Comparison of ENCODE assay signal across 8 mouse cellular contexts in the genomic region with DNA sequence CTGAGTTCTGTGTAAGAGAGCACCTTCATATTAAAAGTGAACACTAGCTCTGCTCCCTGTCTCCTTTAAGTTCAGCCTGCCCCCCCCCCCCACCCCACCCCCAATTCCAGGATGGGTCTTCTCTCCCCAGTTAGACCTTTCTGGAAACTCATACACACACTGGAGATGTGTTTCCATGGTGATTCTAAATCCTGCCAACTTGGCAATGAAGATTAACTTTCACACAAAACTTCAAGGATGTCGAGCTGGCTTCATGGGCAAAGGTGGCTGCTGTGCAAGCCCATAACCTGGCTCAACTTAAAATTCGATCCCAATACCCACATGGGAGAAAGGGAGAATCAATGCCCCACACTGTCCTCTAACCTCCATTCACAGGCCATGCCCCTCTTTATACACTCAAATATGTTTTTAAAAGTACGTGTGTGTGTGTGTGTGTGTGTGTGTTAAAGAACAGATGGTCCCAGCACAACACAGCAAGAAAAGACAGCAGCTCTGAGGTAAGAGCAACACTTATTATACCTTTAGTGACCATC. TPM values are rescaled to one million over a fixed set of nuclear protein-coding genes. Genes with fewer than 3 reads are reported as not detected.
DNase-seq lines count a peak whose midpoint lies in the region; ATAC-seq and TF ChIP-seq lines count a peak whose summit lies in the region.

No protein-coding gene starts in this region.

- TF ChIP-seq POLR2A in myocyte (IDR thresholded peaks at IDR 0.05; ENCODE audit: insufficient read length, low read depth), result no peak

- peak overlapping the region; percentile 92 for H3K9ac ChIP-seq in embryonic facial prominence, embryonic 14.5 days (ENCODE audit: low read depth, low read length)
- H3K9ac ChIP-seq in hindbrain, postnatal 0 days (replicated peaks; ENCODE audit: low read length), result peak overlapping the region; percentile 92

- peaks cover 33% of the 10 kb centered on the region for H3K79me2 ChIP-seq in myocyte (ENCODE audit: control insufficient read depth, insufficient read depth)

- H3ac ChIP-seq in myocyte (ENCODE audit: control insufficient read depth, insufficient read length), result peak overlapping the region; percentile 29

- no peaks in the 10 kb centered on the region for H3K9me3 ChIP-seq in embryonic facial prominence, embryonic 14.5 days (ENCODE audit: control insufficient read depth, low read length)
- no peaks in the 10 kb centered on the region for H3K9me3 ChIP-seq in hindbrain, postnatal 0 days (ENCODE audit: low read length)

- H3K36me3 ChIP-seq in embryonic facial prominence, embryonic 14.5 days (ENCODE audit: control insufficient read depth, insufficient read depth, low read length), result peaks cover 23% of the 10 kb centered on the region
- peaks cover 14% of the 10 kb centered on the region; the same call in 1 of the 2 replicates for H3K36me3 ChIP-seq in hindbrain, postnatal 0 days (ENCODE audit: insufficient read depth, low read length)
- no peaks in the 10 kb centered on the region for H3K36me3 ChIP-seq in myocyte (ENCODE audit: control insufficient read depth, insufficient read depth)

- H3K27ac ChIP-seq in embryonic facial prominence, embryonic 14.5 days (replicated peaks; ENCODE audit: low read depth, low read length), result peak overlapping the region; percentile 98
- H3K27ac ChIP-seq in hindbrain, postnatal 0 days, result peak overlapping the region; percentile 95

- H3K4me3 ChIP-seq in embryonic facial prominence, embryonic 14.5 days (ENCODE audit: low read depth, low read length), result peak overlapping the region; percentile 81
- peak overlapping the region; percentile 86 for H3K4me3 ChIP-seq in hindbrain, postnatal 0 days (ENCODE audit: low read length)
- peak overlapping the region; percentile 66 for H3K4me3 ChIP-seq in myocyte

- peak; percentile 12 to 68 for DNase-seq in layer of hippocampus, postnatal 14 days (ENCODE audit: low spot score in 2 of 2)
- no peak for DNase-seq in layer of hippocampus, adult 9-10 months (ENCODE audit: low spot score)
- peak; percentile 16 for DNase-seq in embryonic facial prominence, embryonic 14.5 days (ENCODE audit: low spot score)
- peak; percentile 60 for DNase-seq in hindbrain, postnatal 0 days (ENCODE audit: low spot score)
- no peak for DNase-seq in adrenal gland, postnatal 4 days (ENCODE audit: low spot score in 2 of 2)
- no peak for DNase-seq in frontal cortex, postnatal 14 days (ENCODE audit: low spot score in 2 of 2)

- ATAC-seq in embryonic facial prominence, embryonic 14.5 days (ENCODE audit: low read depth), result no peak
- ATAC-seq in hindbrain, postnatal 0 days, result no peak
- ATAC-seq in CD4-positive, CD25-positive, alpha-beta regulatory T cell, adult 4 months, result no peak

- whole genome bisulfite sequencing in embryonic facial prominence, embryonic 14.5 days, result 46% methylated on average over 3 of the region's 3 CpGs
- WGBS in hindbrain, postnatal 0 days, result 29% methylated on average over 3 of the region's 3 CpGs

- no peak for TF ChIP-seq CTCF in hindbrain, postnatal 0 days (IDR thresholded peaks at IDR 0.05; ENCODE audit: low read depth)

- no peaks in the 10 kb centered on the region for H3K27me3 ChIP-seq in embryonic facial prominence, embryonic 14.5 days (replicated peaks; ENCODE audit: control insufficient read depth, insufficient read depth, low read length)
- H3K27me3 ChIP-seq in hindbrain, postnatal 0 days (ENCODE audit: insufficient read depth, low read length), result no peaks in the 10 kb centered on the region
- no peaks in the 10 kb centered on the region for H3K27me3 ChIP-seq in myocyte (ENCODE audit: control insufficient read depth, insufficient read depth, insufficient read length)

- peak overlapping the region; percentile 81 for H3K4me2 ChIP-seq in embryonic facial prominence, embryonic 14.5 days (ENCODE audit: low read depth, low read length)
- H3K4me2 ChIP-seq in hindbrain, postnatal 0 days (ENCODE audit: low read depth, low read length), result peak overlapping the region; percentile 97
- H3K4me2 ChIP-seq in myocyte (ENCODE audit: low read depth), result peak overlapping the region; percentile 99

- peaks cover 21% of the 10 kb centered on the region for H3K4me1 ChIP-seq in embryonic facial prominence, embryonic 14.5 days (ENCODE audit: control insufficient read depth, insufficient read depth, low read length)
- H3K4me1 ChIP-seq in hindbrain, postnatal 0 days (ENCODE audit: insufficient read depth, low read length), result peaks cover 28% of the 10 kb centered on the region

TF ChIP-seq in myocyte, 11 proteins besides CTCF, POLR2A, EP300 and RAD21:
- TF ChIP-seq SRF (IDR thresholded peaks at IDR 0.05; ENCODE audit: control insufficient read depth, insufficient read length, low read depth) (no peak), CEBPB (IDR thresholded peaks at IDR 0.05; ENCODE audit: insufficient read depth, poor library complexity, severe bottlenecking) (no peak), MYOG (IDR thresholded peaks at IDR 0.05; ENCODE audit: control insufficient read depth in 1 of 3, insufficient read depth in 1 of 3, insufficient read length in 2 of 3, low read depth in 2 of 3) (no peak), E2F4 (IDR thresholded peaks at IDR 0.05; ENCODE audit: insufficient read depth) (no peak), POLR2AphosphoS2 (IDR thresholded peaks at IDR 0.05; ENCODE audit: insufficient read length, low read depth) (no peak), MAX (IDR thresholded peaks at IDR 0.05; ENCODE audit: low read depth) (no peak), TCF12 (IDR thresholded peaks at IDR 0.05; ENCODE audit: insufficient read depth, poor library complexity, severe bottlenecking) (no peak), USF1 (IDR thresholded peaks at IDR 0.05; ENCODE audit: low read depth) (no peak), TCF3 (IDR thresholded peaks at IDR 0.05; ENCODE audit: insufficient read length, low read depth) (no peak), MYOD1 (IDR thresholded peaks at IDR 0.05; ENCODE audit: control insufficient read depth in 1 of 3, insufficient read length in 2 of 3, low read depth in 2 of 3) (no peak), REST (IDR thresholded peaks at IDR 0.05; ENCODE audit: insufficient read depth, insufficient read length) (no peak)

RNA-seq across cellular contexts. Expression of gene Ppp6r1, which starts 1.2 kb away (rescaled TPM):
- total RNA-seq in layer of hippocampus, postnatal 14 days (2021), result 100 to 1,000 TPM; 140 TPM
- 7.1 and 7.7 TPM in 2 replicates for polyA plus RNA-seq in embryonic facial prominence, embryonic 14.5 days (2014; fragmentation: Nextera tagmentation; extraction: Ambion mirVana)
- 136 and 142 TPM in 2 replicates for total RNA-seq in hindbrain, postnatal 0 days (2014; rRNA removed)
- 9.4 and 10.3 TPM in 2 replicates for polyA plus RNA-seq in hindbrain, postnatal 0 days (2015; fragmentation: Nextera tagmentation; extraction: Ambion mirVana)
- 46.1 TPM for polyA plus RNA-seq in myocyte (2012; fragmentation: generic; extraction: Trizol)
- 100 to 1,000 TPM in 1 of 2 experiments, 10 to 100 TPM in 1; 98.4 to 103 TPM for total RNA-seq in adrenal gland, postnatal 4 days (2021)
- 1 to 10 TPM; 6.7 to 9.1 TPM for polyA plus RNA-seq in CD4-positive, CD25-positive, alpha-beta regulatory T cell, adult 4 months (2017; shearing (Covaris generic))

RNA-seq across cellular contexts. Expression of gene Hspbp1, which starts 24.9 kb away (rescaled TPM):
- 10 to 100 TPM; 89.0 to 94.8 TPM for total RNA-seq in layer of hippocampus, postnatal 14 days (2021)
- 77.5 and 77.7 TPM in 2 replicates for polyA plus RNA-seq in embryonic facial prominence, embryonic 14.5 days (2014; fragmentation: Nextera tagmentation; extraction: Ambion mirVana)
- total RNA-seq in hindbrain, postnatal 0 days (2014; rRNA removed), result 259 and 288 TPM in 2 replicates
- 172 and 174 TPM in 2 replicates for polyA plus RNA-seq in hindbrain, postnatal 0 days (2015; fragmentation: Nextera tagmentation; extraction: Ambion mirVana)
- polyA plus RNA-seq in myocyte (2012; fragmentation: generic; extraction: Trizol), result 67.5 TPM
- 10 to 100 TPM; 41.3 to 43.6 TPM for total RNA-seq in adrenal gland, postnatal 4 days (2021)
- polyA plus RNA-seq in CD4-positive, CD25-positive, alpha-beta regulatory T cell, adult 4 months (2017; shearing (Covaris generic)), result 10 to 100 TPM; 45.4 to 48.2 TPM

RNA-seq across cellular contexts. Expression of gene Tmem86b, which starts 28.8 kb away (rescaled TPM):
- total RNA-seq in layer of hippocampus, postnatal 14 days (2021), result 10 to 100 TPM; 15.0 to 18.4 TPM
- polyA plus RNA-seq in embryonic facial prominence, embryonic 14.5 days (2014; fragmentation: Nextera tagmentation; extraction: Ambion mirVana), result 1.0 and 1.2 TPM in 2 replicates
- total RNA-seq in hindbrain, postnatal 0 days (2014; rRNA removed), result 14.2 and 17.4 TPM in 2 replicates
- polyA plus RNA-seq in hindbrain, postnatal 0 days (2015; fragmentation: Nextera tagmentation; extraction: Ambion mirVana), result 1.1 and 1.5 TPM in 2 replicates
- 2.2 TPM for polyA plus RNA-seq in myocyte (2012; fragmentation: generic; extraction: Trizol)
- total RNA-seq in adrenal gland, postnatal 4 days (2021), result 10 to 100 TPM; 12.8 to 16.6 TPM
- polyA plus RNA-seq in CD4-positive, CD25-positive, alpha-beta regulatory T cell, adult 4 months (2017; shearing (Covaris generic)), result 1 to 10 TPM; 2.9 to 4.2 TPM

RNA-seq across cellular contexts. Expression of gene Brsk1, which starts 30.4 kb away (rescaled TPM):
- 100 to 1,000 TPM; 306 to 327 TPM for total RNA-seq in layer of hippocampus, postnatal 14 days (2021)
- polyA plus RNA-seq in embryonic facial prominence, embryonic 14.5 days (2014; fragmentation: Nextera tagmentation; extraction: Ambion mirVana), result 1.6 and 1.8 TPM in 2 replicates
- total RNA-seq in hindbrain, postnatal 0 days (2014; rRNA removed), result 195 and 217 TPM in 2 replicates
- polyA plus RNA-seq in hindbrain, postnatal 0 days (2015; fragmentation: Nextera tagmentation; extraction: Ambion mirVana), result 6.7 and 7.1 TPM in 2 replicates
- polyA plus RNA-seq in myocyte (2012; fragmentation: generic; extraction: Trizol), result 7.0 TPM
- total RNA-seq in adrenal gland, postnatal 4 days (2021), result 10 to 100 TPM; 14.4 to 17.0 TPM
- not detected for polyA plus RNA-seq in CD4-positive, CD25-positive, alpha-beta regulatory T cell, adult 4 months (2017; shearing (Covaris generic))

RNA-seq across cellular contexts. Expression of gene Ptprh, which starts 56.1 kb away (rescaled TPM):
- total RNA-seq in layer of hippocampus, postnatal 14 days (2021), result under 1 TPM; 0.35 to 0.36 TPM
- polyA plus RNA-seq in embryonic facial prominence, embryonic 14.5 days (2014; fragmentation: Nextera tagmentation; extraction: Ambion mirVana), result not detected in 2 replicates
- 0.54 and 0.99 TPM in 2 replicates for total RNA-seq in hindbrain, postnatal 0 days (2014; rRNA removed)
- polyA plus RNA-seq in hindbrain, postnatal 0 days (2015; fragmentation: Nextera tagmentation; extraction: Ambion mirVana), result 0.52 and 0.74 TPM in 2 replicates
- polyA plus RNA-seq in myocyte (2012; fragmentation: generic; extraction: Trizol), result not detected
- under 1 TPM in 1 of 2 experiments, not detected in 1; 0.23 TPM for total RNA-seq in adrenal gland, postnatal 4 days (2021)
- polyA plus RNA-seq in CD4-positive, CD25-positive, alpha-beta regulatory T cell, adult 4 months (2017; shearing (Covaris generic)), result not detected

Comparison
In these comparisons a context has a peak if more than half of its experiments do, and no peak if none do; other contexts are left out.
1. DNase-seq: peak in layer of hippocampus, postnatal 14 days (2 of 2), embryonic facial prominence, embryonic 14.5 days (single experiment) and hindbrain, postnatal 0 days (single experiment); none in layer of hippocampus, adult 9-10 months (single experiment), adrenal gland, postnatal 4 days (0 of 2) and frontal cortex, postnatal 14 days (0 of 2).
2. Peak in every context shown above with its lines, with median percentiles within 50 percentile points of each other: H3K4me2 ChIP-seq and H3K4me3 ChIP-seq.